Mouse (Mus musculus) adrenal gland, adult 8-10 months (tissue): Measurements from ENCODE around the gene 1110008P14Rik. TPM values are rescaled to one million over a fixed set of nuclear protein-coding genes. Genes with fewer than 3 reads are reported as not detected.
A peak's percentile ranks its signal among the peaks of the same experiment; 100 is the strongest.

Source experiments
- DNase-seq: peaks from one replicate; pipeline ENCODE4 v3.0.0; 2022
- total RNA-seq, 4 experiments: library from RNA; stranded (reverse); gene quantifications; 2 replicates each; pipeline ENCODE4 v1.2.4; 2022

Gene 1110008P14Rik
- total RNA-seq: 100 to 1,000 TPM; 120 to 179 (median 148) TPM

DNA sequence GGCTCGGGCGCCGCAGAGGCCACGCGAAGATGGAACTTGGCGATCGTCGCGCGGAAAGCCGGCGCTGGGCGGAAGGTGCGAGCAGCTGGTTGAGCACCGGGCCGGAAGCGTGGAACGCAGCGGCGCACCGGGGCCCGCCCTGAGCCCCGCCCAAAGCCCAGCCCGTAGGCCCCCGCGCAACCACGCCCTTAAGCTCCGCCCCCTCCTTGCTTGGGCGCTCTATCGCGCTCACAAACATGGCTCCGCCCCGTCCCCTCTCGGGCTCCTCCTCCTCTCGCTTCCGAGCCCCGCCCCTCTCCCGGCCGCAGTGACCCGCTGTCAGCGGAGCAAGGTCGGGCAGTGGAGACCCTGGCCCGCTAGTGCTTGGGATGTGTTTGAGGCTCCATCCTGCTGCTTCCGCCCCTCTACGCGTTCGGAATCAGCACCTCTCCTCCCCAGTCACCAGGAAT lies at the start of gene 1110008P14Rik:
1110008P14Rik (minus strand) TSS at position 164 of the 449 bp plus-strand sequence.
- DNase-seq: peak; percentile 93

DNA sequence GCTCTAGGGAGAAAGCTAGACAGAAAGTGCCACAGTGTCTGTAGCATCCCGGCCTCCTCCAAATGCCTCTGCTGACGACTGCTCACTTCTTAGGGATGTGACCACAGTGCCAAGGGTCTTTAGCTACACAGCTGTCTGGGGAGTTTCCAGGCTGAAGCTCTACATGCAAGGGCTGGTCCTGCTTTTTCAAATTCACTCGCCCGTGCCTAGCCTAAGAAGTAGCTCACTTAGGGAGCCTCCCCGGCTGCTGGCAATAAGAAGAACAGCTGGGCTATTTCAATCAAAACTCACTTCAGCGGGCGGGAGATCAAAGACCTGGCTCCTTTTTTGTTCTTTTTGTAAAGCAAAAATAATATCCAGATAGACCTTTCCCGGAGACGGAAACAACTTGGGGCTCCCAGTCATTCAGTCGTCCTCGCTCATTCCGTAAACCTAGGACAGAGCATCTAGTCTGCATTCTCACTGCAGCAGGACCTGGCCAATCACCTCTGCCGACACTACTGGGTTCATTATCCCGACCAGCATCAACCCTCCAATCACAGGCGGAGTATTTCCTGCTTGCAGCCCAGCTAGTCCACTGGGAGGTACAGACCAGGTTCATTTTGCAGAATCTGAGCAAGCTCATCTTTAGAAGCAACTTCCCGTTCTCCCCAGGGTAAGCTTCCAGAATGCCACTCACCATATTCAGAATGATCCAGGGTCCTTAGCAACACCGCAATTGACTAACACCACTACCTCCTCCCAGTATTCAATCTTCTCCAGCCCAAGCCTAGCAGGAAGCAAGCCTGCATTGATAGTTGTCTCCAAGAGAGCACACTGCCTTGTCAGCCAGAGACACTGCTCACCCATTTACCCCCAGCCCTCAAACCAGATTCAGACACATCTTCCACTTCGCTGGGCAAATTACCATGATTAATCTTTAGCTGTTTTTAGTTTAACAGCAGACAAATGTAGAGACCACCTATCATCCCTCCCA lies 49.3 kb upstream of the 1110008P14Rik start:
- peak; percentile 62 for DNase-seq

DNA sequence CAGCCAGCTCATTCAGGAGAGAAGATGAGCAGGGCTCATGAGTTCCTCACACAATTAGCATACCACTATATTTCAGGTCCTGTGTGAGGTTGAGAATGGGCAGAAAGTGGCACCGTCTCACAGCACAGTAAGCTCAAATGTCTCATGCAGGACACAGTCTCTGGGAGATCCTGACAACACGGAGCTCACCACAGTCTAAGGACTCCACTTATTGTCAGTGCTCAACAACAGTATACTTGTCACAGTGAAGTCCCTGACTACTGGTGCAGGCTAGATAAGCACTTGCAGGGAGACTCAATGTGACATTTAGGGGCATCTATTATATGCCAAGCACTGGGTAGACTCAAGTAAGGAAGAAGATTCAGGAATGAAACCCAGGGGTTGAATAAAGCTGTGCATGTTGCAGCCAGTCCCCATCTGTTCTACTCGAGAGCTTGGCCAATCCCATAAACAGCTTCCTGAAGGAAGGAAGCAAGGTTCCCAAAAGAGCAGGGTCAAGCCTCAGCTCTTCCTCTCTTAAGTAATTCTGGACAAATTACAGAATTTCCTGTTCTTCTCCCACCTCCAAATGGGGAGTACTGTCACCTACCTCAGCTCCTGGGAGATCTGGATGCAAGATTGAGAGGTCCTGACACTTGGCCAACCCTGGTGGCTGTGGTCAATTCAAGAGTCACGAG lies 47.6 kb upstream of the 1110008P14Rik start:
- no peak for DNase-seq

DNA sequence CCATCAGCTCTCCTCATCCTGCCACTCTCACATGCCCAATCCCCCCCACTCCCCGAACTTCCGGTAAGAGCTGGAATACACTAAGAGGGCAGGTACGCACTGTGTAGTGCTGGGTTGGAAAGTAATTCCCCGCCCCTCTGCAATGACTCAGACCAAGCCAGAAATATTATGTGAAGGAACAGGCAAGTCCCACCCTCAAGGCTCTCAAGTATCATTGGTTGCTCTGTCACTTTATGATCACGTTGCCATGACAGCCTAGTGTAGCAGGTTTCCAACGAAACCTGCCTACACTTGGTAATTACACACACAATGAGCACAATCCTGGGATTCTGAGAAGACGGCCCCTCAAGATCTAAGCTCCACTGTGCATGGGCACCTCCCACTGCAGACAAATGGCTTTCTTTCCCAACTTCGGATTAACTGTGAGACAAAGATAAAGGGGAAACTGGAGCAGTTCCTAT lies 46.6 kb upstream of the 1110008P14Rik start:
- no peak for DNase-seq

DNA sequence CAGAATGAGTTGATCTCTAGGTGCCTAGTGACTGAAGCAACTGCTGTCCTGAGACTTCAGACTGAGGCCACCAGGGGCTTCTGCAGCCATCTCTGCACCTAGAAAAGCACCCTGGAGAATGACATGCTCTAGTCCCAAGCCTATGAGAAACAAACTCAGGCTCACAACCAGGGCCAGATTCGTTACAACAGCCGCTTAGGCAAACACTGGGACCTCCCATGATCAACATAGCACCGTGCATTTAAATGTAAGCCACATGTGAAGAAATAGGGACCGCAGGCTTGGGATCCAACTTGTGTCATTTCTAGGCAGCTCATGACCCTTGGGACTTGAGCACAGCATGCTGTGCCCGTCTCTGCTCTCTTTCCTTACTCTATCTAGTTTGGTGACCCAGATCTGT lies 46.0 kb upstream of the 1110008P14Rik start:
- DNase-seq: no peak

DNA sequence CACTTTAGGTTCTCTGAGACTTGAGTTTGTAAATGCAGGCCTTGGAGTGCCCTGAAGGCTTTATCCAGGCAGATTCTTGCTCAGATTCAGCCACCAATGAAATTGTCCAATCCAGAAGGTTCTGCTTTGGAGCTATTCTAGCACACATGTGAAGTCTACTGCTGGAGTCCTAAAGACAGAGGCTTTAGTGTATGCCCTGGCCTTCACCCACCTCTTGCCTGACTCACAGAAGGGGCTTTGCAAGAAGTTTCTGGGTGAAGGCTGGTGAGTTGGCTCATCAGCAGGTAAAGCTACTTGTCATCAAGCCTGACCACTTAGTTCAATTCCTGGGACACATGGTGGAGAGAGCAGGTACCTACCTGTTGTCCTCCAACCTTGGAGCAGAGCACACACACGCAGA lies 44.4 kb upstream of the 1110008P14Rik start:
- DNase-seq: no peak

DNA sequence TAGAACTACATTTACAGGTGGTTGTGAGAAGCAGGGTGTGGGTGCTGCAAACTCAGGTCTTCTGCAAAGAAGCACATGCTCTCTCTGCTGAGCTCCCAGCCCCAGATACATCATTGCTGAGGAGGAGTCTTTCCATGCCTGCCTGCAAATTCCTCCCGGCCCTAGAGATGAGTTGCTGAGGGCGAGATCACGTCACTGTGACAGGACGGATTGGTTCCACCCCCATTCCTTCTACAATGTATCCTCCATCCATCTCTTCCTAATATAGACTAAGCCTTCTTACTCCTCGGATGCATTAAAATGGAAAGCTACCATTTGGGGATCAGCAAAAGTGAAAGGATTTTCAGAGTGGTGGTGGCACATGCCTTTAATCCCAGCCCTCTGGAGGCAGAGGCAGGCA lies 43.8 kb upstream of the 1110008P14Rik start:
- DNase-seq: no peak

DNA sequence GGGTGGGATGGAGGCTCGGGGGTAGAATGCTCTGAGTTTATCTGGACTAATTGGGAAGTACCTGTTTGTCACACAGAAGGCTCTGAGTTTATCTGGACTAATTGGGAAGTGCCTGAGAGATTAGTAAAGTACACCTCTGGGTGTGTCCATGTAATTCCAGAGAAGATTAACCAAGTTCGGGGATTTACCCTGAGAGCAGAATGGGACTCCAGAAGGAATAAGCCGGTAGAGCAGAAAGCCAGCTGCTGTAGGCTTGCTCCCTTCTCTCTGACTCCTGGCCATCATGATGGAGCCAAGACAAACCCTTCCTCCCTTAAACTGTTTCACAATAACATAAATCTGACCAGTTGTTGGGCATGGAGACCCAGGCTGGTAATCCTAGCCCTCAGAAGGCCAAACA lies 43.1 kb upstream of the 1110008P14Rik start:
- DNase-seq: no peak

DNA sequence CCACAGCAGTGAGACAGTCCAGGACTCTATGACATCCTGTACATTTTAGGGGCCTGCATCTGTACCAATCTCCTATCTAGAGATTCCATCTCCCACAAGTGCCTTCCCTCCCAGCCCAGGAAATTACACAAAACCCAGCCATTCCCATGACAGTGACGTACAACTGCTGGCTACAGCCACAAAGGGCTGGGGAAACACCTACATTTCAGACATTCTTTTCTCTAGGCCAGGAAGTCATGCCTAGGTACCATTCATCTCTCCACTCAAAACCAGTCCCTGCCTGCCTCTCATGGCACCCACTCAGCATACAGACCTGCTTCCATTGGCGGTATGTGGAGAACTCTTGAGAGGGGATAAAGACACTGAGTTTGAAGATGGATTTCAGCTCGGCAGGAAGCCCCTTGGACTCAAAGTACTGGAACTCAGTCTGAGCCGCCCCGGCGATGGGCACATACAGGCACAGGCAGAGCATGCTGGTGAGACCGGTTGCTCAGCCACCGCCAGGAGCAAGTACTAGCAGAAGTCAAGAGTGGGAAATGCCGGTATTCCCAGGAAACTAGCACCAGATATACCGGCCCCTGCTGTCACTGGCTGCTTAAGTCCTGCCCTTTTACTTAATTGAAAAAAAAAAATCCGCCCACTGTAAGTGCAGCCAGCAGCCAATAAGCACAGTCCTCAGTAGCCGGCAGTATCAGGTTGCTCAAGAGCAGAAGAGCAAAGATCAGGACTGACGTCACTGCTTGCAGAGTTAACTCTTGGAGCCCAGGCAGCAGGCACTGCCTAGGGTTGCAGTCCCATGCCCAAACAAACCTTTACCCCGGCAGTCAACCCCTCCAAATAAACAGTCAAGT lies 42.0 kb upstream of the 1110008P14Rik start:
- DNase-seq: peak; percentile 83

DNA sequence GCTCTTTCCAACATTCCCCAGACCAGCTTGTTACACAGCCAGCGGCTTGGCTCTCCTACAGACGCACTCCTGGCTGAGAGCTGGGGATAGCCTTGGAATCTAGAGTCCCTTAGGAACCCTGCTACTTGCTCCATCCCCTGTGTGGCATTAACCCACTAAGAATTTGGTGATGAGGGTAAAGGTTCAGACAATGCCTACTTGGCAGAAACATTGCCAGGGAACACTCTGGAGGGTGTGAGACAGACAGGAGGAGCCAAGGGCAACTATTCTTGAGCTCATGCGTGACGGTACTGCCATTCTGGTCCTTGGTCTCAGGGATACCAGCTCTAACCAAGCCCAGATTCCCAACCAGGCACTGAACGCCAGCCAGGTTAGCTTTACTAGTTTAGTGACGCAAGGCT lies 40.1 kb upstream of the 1110008P14Rik start:
- DNase-seq: no peak

DNA sequence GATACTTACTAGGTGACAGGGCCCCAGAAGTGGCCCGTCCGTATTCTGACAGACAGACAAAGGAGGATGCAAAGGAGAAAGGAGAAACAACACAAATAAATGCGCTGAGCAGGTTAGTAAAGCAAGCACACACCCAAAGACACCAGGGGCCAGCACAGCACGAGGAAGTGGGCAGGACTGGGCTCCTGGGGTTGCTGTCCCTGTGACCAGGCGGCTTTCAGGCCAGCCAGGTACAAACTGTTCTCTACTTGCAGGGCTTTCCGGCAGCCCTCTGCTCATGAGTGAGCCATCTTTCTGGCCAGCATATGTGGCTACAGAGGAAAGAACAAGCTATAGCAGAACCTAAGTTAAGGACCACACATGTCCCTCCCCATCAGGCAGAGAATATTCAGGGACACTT lies 38.9 kb upstream of the 1110008P14Rik start:
- no peak for DNase-seq

DNA sequence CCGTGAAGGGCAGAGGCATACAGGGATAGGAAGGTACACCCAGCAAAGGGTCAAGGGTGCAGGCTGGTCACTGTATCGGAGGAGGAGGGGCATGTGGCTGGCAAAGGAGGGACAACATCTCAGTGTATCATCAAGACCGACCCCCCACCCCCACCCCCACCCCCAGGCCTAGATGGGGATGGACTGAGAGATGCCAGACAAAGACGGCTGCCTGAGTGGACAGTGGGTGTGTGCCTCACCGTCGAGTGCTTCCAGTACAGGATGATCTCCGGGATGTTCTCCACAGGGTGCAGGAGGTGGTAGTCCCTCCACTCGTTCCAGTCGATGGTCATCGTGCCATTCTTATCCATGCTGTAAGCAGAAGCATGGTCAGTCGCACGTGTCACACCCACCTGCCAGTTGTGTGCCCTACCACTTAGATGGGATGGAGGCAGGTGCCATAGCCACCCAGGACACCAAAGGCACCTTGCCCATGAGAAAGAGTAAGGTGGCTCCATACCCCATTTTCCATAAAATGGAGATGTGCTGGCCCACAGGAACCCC lies 38.4 kb upstream of the 1110008P14Rik start:
- DNase-seq: no peak

DNA sequence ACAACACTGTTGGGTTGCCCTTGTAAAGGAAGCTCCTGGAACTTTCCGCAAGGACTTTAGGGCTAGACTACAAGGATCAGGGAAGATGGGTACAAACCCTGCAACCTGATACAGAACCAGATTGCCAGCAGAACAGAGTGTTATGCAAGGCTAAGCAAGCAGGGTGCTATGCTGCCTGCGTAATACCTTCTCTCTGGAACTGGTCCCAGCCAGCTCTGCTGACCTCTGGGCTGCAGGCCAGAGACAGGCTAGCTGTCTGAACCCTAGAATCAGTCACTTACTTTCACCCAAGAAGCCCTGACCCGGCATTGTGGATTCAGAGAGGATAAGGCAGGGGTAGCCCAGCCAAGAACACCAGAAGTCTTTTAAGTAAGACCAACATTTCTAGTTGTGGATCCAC lies 37.6 kb upstream of the 1110008P14Rik start:
- peak; percentile 89 for DNase-seq

DNA sequence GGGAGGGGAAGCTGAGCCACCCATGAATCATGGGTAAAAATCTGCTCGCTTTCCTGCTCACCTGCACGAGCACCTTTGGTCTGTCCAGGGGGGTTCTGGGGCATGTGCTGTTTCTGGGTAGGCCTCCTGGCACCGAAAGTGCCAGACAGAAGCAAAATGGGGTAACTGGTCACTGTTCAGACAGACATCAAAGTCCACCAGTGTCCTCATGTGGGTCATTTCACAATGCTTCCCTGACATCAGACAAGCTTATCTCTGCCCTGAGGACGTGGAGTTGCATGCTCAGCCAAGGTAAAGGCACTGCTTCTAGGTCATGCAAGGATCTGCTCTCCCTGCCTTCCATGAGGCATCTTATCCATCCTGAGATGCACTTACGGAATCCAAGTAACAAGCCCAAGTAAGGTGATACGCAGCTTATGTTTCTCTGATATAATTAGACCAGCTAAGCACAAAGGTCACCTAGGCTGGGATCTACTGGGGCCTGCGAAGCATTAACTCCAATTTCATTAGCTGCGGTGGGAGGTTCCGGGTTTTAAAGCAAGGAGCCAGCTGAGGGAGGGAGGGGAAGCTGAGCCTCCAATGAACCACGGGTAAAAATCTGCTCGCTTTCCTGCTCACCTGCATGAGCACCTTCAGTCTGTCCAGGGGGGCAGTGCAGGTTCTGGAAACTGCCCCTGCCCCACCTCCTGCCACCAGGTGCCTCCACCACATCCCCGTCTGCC lies 36.9 kb upstream of the 1110008P14Rik start:
- DNase-seq: peak; percentile 73

DNA sequence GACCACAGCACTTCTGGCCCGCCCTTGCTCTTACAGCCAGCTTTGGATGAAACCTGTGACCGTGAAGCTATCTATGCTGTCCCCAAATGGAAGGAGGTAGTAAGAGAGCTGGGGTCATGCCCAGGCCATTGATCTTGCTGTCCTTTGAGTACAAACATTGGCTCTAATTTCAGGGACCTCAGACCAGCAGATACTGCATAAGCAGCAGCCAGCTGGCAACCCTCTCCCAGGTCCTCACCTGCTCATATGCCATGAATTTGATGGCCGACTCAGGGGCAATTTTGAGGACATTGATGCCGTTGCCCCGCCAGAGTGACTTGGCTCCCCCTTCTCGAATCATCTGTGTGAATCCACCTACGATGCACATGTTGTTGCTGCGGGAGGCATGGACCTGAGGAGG lies 35.7 kb upstream of the 1110008P14Rik start:
- no peak for DNase-seq

DNA sequence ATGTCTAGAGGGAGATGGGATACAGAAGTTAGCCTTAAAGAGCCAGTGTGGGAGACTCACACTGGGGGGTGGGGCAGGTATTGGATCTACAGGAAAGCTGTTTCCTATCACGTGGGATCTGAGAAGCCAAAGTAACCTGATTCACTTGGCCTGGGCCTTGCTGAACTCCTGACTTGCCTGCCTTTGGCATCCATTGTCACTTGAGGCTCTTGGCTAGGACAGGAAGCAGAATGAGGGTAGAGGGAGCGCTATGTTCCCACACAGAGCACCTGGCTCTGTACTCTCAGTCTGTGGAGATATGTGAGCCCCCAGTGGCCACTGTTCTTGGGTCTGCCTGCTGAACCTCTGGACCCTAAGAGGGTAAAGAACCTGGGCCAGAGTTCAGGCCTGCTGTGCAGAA lies 34.8 kb upstream of the 1110008P14Rik start:
- no peak for DNase-seq

DNA sequence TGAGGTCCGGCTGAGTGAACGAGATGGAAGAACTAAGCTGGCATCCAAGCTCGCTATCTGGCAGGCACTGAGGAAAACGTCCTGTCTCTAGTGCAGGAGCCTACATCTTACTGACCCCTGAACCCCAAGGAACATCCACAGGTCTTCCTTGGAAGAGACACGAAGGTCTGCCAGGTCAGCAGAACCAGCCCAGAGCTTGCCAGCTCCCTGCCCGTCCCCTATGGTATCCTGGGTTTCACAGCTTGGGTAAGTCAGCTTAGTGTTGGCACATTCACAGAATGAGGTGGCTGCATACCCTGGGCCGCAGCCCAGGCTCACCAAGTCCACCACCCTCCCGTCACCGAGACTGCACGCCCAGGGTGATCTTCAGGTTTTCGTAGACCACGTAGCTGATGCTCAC lies 34.1 kb upstream of the 1110008P14Rik start:
- DNase-seq: no peak

DNA sequence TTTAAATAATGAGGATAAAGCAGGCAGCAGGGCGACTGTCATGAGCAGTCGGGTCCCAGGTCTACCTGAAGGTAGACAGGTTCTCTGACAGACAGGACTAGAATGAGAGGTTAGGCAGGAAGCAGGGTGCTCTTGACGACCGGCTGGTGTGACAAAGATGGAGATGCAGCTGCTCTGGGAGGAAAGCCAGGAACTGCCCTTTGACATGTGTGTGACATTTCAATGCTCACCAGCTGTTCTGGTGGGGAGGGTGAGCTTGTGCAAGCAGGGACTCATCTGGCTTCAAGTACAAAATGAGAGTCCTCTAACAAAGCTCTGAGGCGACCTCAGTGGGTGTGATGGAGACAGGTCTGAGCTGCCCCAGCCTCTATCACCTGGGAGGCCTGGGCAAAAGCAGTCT lies 32.2 kb upstream of the 1110008P14Rik start:
- no peak for DNase-seq

DNA sequence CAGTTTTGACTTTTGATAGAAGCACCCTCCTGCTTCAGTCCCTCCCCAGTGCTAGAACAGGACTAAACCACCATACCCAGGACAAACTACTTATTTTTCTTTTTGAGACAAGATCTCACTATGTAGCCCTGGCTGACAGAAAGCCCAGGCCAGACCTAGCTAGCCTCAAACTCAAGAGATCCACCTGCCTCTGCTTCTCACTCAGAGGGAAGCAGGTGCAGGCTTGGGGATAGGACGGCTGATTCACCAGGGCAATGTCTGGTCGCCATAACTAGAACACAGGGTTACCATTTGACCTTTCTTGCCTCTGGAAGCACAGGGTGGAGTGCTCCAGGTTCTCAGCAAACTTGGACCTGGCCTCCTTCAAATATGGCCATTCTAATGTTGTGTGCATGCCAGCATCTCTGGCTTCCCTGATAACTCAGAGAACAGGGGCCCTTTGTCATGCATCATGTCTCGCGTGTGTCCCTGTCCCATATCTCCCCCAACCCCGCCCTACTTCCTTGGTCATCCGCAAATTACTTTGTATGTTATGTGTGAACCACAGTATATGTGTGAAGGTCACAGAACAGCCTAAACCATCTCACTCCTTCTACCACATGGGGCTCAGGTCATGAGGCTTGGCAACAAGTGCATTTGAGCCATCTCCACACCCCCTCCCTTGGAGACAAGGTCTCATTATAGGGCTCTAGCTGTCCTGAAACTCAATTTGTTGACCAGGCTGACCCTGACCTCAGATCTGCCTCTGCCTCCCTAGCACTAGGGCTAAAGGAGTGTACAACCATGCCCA lies 31.2 kb upstream of the 1110008P14Rik start:
- DNase-seq: no peak

DNA sequence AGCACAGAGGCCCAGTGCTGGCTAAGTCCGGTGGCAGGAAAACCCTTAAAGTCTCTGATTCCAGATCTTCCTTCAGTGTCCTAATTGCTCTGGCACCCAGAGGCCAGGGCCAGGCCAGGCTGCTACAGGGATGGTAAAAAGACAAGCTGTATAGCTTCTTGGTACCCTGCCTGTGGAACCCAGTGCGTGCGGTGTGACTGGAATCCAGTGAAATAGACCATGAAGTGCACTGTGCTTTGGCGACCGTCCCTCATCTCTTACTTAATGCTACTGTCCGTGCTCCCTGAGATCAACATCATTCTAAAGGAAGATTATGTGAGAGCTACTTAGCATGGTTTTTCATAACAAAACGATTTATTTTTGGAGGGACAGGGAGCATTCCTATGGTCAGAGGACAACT lies 29.7 kb upstream of the 1110008P14Rik start:
- no peak for DNase-seq
